Mouse (Mus musculus) liver, embryonic 14.5 days (tissue): ENCODE measurements around the gene Denr.

Source experiments
- CTCF ChIP-seq: IDR thresholded peaks from 2 replicates; pipeline ENCODE4 v1.5.1; 2016; ENCODE audit warnings: antibody characterized with exemption, low read depth, control low read depth
- EP300 ChIP-seq: IDR thresholded peaks from 2 replicates; pipeline ENCODE4 v1.6.1; 2016; ENCODE audit warnings: antibody characterized with exemption, low read depth

DNA sequence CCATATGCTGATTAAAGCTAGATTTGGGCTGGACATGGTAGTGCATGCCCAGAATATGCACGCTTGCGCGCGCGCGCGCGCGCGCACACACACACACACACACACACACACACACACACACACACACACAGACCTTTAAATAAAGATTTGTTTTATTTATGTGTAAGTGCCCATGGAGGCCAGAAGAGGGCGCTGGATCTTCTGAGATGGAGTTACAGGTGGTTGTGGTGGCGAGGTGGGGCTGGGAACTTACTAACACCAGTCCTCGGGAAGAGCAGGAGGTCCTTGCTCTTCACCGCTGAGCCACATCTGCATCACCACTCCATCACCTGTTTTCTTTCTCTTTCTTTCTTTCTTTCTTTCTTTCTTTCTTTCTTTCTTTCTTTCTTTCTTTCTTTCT lies 26.2 kb upstream of the Denr start:
- peak; percentile 25; the same call in 1 of the 2 replicates for TF ChIP-seq CTCF
- no peak for TF ChIP-seq EP300
